Mouse (Mus musculus) lung, adult 2 months (tissue): ENCODE results near the gene Sbf2.
"Not testable (repeated sequence)": the region's sequence is repeated elsewhere in the genome, so short reads cannot be mapped to it uniquely, and the experiment has no call there.

ENCODE experiments used
- CTCF ChIP-seq: fragments of 200-500 bp; IDR thresholded peaks from 2 replicates; pipeline ENCODE4 v1.5.1; 2011; ENCODE audit warnings: mild to moderate bottlenecking, low read length, control low read depth; ENCODE audit not compliant: insufficient read depth
- POLR2A ChIP-seq: fragments of 200-500 bp; IDR thresholded peaks from 2 replicates; pipeline ENCODE4 v1.6.1; 2011; ENCODE audit warnings: low read depth, mild to moderate bottlenecking, control low read depth, low read length, borderline replicate concordance; ENCODE audit errors: extremely low read depth

GRCm38 (mm10) chr7:110639958-110640357, 25.2 kb upstream of the Sbf2 start:
- not testable (repeated sequence) for TF ChIP-seq CTCF, POLR2A
